Mouse (Mus musculus): ENCODE measurements around the gene Mturn.

The Mturn gene

GRCm38 (mm10) chr6:54731726-54732125 is 50.3 kb downstream of the Mturn start:
- DNase-seq (ENCODE audit: low spot score), result no peak

- DNase-seq (ENCODE audit: low spot score), result no peak
Observed at GRCm38 (mm10) chr6:54732721-54733120, 51.3 kb downstream of the Mturn start.

- DNase-seq (ENCODE audit: low spot score), result peak; percentile 34
Observed at GRCm38 (mm10) chr6:54736126-54736525, 54.7 kb downstream of the Mturn start.

- DNase-seq (ENCODE audit: low spot score), result no peak
Observed at GRCm38 (mm10) chr6:54737255-54737654, 55.8 kb downstream of the Mturn start.

GRCm38 (mm10) chr6:54737684-54738083 is 56.3 kb downstream of the Mturn start:
- DNase-seq (ENCODE audit: low spot score), result no peak

GRCm38 (mm10) chr6:54749056-54749455 is 67.6 kb downstream of the Mturn start:
- DNase-seq (ENCODE audit: low spot score), result no peak

- no peak for DNase-seq (ENCODE audit: low spot score)
Observed at GRCm38 (mm10) chr6:54751621-54752020, 70.2 kb downstream of the Mturn start.

- peak; percentile 9 for DNase-seq (ENCODE audit: low spot score)
Observed at GRCm38 (mm10) chr6:54752076-54752475, 70.7 kb downstream of the Mturn start.

All from spleen, adult 12 weeks (tissue).